ENCODE assay signal across 24 mouse cellular contexts in genomic region chrX:19160275-19160930, GRCm38 (mm10).
"Had no signal": no experiment of that assay in that cellular context is flagged by ENCODE, and none has a peak within 500 bp of the region (broad histone marks: within the 10 kb centered on the region; RNA-seq: fewer than 3 reads in every experiment).

No protein-coding gene starts in this region.

- H3K9me3 ChIP-seq: limb, embryonic 12.5 days; limb, embryonic 15.5 days; liver, embryonic 12.5 days; liver, embryonic 15.5 days; midbrain, embryonic 13.5 days; neural tube, embryonic 12.5 days; neural tube, embryonic 15.5 days had no signal

- ATAC-seq: liver, embryonic 12.5 days; midbrain, embryonic 13.5 days; midbrain, embryonic 16.5 days had no signal

- H3K4me3 ChIP-seq: layer of hippocampus, adult 2 months; left cerebral cortex, adult 2 months; limb, embryonic 12.5 days; limb, embryonic 15.5 days; liver, embryonic 12.5 days; liver, embryonic 15.5 days; midbrain, embryonic 13.5 days; neural tube, embryonic 12.5 days; neural tube, embryonic 15.5 days had no signal

- H3K4me2 ChIP-seq: limb, embryonic 12.5 days; limb, embryonic 15.5 days; liver, embryonic 12.5 days; liver, embryonic 15.5 days; midbrain, embryonic 13.5 days; neural tube, embryonic 12.5 days; neural tube, embryonic 15.5 days had no signal

- H3K9ac ChIP-seq: limb, embryonic 12.5 days; limb, embryonic 15.5 days; liver, embryonic 12.5 days; liver, embryonic 15.5 days; midbrain, embryonic 13.5 days; neural tube, embryonic 12.5 days; neural tube, embryonic 15.5 days had no signal

- H3K36me3 ChIP-seq: limb, embryonic 12.5 days; limb, embryonic 15.5 days; liver, embryonic 12.5 days; liver, embryonic 15.5 days; midbrain, embryonic 13.5 days; neural tube, embryonic 12.5 days; neural tube, embryonic 15.5 days had no signal

- H3K27me3 ChIP-seq: limb, embryonic 12.5 days; limb, embryonic 15.5 days; liver, embryonic 12.5 days; liver, embryonic 15.5 days; midbrain, embryonic 13.5 days; neural tube, embryonic 12.5 days; neural tube, embryonic 15.5 days had no signal

- H3K27ac ChIP-seq: kidney, postnatal 0 days; layer of hippocampus, adult 2 months; left cerebral cortex, adult 2 months; limb, embryonic 12.5 days; limb, embryonic 15.5 days; liver, embryonic 12.5 days; liver, embryonic 15.5 days; midbrain, embryonic 13.5 days; neural tube, embryonic 12.5 days; neural tube, embryonic 15.5 days had no signal

- DNase-seq: kidney, adult 11 months; kidney, adult 9 months; kidney, postnatal 25 days; layer of hippocampus, adult 9-11 months; left cerebral cortex, postnatal 4 days; lung, adult 2 months; lung, postnatal 14 days; lung, postnatal 4 days; right cerebral cortex, adult 18-20 months; right cerebral cortex, postnatal 14 days; right cerebral cortex, postnatal 4 days; thymus, adult 18-20 months; thymus, postnatal 36 days had no signal

- H3K4me1 ChIP-seq: limb, embryonic 12.5 days; limb, embryonic 15.5 days; liver, embryonic 12.5 days; liver, embryonic 15.5 days; midbrain, embryonic 13.5 days; neural tube, embryonic 12.5 days; neural tube, embryonic 15.5 days had no signal
